Mouse (Mus musculus) CH12F3 (cell line): ENCODE data around the gene Bnipl.

ENCODE experiments used
- in situ Hi-C: fragments of 300-500 bp; cut with MboI; formaldehyde crosslinking; loops from 2 replicates; pipeline ENCODE4 v1.14.3; 2020; ENCODE audit warnings: low sequenced_read_pairs

Gene Bnipl

DNA sequence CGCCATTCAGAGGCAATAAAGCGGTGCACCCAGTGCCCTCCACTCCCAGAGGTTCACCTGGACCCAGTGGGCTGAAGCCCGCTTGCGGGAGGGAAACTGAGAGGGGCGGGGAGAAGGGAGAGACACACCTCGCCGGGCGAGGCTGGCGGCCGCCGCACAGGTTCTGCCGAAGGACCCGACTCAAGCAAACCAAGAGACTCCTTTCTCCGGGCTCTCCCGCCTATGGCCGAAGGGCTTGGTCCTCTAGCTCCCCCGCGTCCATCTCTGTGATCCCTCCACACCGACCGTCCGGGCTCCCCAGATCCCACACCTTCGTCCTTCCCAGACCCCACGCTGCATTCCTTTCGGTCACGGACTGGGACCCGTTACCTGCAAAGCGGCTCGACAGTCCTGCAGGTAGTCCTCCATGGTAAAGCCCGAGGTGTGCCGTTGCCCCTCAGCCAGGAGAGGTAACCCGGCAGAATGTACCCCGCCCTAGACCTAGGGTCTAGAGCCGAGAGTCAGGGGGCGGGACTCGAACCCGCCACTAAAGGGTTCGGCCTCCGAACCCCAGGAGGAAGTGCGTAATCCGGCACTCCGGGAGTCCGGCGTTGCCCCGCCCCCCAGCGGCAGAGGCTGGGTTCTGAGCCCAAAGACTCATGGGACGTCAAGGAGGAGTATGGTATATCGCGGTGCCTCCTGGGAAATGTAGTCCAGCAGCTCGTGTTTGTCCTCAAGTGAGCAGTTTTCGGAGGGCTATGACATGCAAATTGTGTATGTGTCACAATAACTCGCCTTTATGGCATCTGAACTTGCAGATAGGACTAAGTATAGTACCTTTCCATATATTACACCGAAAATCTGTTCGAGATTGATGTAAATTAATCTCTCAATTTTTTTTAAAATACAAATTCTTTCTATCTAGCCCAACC is 30.5 kb upstream of the Bnipl start, which contains the start of the genes Mindy1 and Prune1:
Gene Mindy1 (plus strand): TSS at position 130 of the 911 bp plus-strand sequence.
Gene Prune1 (minus strand): TSS at position 861 of the 911 bp plus-strand sequence.
- in situ Hi-C loops = no loop called here

DNA sequence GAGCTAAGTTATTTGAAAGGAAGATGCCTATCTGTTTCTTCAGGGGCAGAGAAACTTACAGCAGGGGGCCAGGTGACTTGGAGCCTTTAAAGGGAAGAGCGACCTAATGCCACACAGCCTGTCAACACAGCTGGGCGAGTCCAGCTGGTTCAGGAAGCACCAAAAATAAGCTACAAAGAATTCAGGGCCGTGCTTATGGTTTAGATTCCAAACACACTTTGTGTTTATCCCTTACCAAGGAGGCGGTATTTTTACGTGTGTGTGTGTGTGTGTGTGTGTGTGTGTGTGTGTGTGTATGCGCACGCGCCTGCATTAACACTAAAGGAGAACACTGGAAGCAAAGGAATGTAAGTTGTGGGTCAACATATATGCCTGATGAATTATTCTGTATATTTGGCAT is 29.8 kb upstream of the Bnipl start:
- in situ Hi-C loops = no loop called here

DNA sequence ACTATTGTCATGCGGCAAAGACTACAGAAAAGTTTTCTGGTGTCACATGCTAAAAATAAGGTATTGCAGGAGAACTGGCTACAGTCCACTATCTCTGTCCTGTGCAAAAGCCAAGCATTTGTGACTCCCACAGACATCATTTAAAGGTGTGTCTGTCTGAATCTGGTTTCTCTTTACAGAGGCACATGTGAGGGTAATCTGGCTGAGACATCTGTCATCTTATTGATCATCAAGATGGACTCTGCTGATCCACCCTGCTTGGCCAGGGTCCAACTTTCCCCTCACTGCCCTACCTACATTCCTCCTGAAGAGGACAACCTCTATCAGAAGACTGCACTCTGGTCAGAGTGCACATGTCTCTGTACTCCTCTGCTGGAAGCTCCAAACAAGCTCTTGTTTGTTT is 26.2 kb upstream of the Bnipl start:
- in situ Hi-C loops = no loop called here

GRCm38 (mm10) chr3:95276428-95276934 is 25.5 kb upstream of the Bnipl start:
- in situ Hi-C loops = no loop called here

DNA sequence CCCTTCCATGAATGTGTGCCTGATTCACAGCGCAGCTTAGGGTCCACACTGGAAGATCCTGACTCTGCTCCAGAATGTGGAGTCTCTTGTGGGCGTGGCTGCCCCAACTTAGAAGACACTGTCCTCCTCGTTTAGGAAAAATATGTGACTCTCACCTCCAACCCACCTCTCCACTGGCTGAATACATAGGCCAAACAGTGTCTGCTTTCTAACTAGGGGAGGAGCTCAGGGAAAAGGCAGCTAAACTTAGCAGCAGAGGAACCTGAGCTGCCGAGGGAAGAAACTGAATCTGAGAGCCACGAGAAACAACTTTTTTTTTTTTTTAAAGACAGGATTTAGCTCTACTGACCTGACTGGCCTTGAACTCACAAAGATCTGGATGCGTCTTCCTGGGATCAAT is 24.2 kb upstream of the Bnipl start:
- in situ Hi-C loops = no loop called here

- in situ Hi-C loops = no loop called here
These were observed 23.5 kb upstream of the Bnipl start for GRCm38 (mm10) chr3:95274453-95274852.

- in situ Hi-C loops = no loop called here
These were observed 22.5 kb upstream of the Bnipl start for GRCm38 (mm10) chr3:95273471-95273870.

DNA sequence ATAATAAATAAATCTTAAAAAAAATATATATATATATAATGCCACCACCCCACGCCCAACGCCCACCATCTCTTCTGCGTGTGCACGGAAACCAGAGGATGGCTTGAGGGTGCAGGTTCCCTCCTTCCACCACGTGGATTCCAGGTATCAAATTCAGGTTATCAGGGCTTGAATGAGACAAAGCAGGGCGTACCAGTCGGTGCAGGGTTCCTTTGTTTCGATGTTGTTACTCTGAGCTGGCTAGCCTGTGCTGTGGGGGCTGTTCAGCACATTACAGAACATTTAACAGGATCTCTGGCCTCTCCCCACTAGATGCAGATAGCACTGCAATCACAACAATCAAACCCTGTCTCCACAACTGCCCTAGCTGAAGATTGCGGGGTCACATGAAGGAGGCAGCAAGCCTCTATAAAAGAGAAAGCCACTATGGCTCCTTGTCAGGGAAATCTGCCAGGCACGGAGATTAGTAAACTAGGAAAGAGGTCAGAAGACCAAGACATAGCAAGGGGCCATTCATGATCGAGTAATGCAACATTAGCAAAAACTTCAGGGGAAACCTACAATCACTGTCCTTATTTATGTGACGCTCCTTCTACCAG is 19.9 kb upstream of the Bnipl start:
- in situ Hi-C loops = no loop called here

DNA sequence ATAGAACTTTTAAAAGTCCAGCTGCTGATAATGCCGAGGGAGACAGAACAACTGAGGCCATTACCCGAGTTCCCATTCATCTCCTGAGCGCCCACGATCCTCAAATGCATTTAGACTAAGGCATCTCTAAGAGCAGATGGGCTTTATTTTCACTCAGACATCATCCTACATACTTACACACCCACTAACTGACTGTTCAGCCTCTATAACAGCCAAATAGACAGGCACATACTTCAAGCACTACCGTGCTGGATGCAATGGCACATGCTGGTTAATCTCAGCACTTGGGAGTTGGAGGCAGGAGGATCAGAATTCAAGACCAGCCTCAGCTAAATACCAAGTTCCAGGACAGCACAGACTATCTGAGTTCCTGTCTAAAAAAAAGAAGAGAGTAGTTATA is 18.8 kb upstream of the Bnipl start:
- in situ Hi-C loops = loop anchor here (10.0 kb wide), 1 partner anchor 125 kb away; the partner anchor contains the start of gene Tnfaip8l2

DNA sequence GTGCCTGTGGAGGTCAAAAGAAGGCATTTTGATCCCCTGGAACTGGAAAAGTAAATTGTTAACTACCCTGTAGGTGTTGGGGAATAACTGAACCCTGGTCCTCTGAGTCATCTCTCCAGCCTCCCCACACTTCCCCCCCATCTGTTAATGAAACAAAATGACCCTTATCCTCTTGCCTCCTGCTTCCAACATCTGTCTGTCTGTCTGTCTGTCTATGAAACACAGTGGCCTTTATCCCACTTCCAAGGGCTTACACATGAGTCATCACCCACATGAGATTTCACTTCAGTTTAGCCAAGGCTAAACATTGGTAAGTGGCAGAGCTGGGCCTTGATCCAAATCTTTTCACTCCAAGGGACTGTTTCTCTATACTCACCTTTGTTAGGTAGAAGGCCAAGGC is 16.9 kb upstream of the Bnipl start:
- in situ Hi-C loops = loop anchor here (10.0 kb wide), 1 partner anchor 123 kb away; the partner anchor contains the start of gene Tnfaip8l2

GRCm38 (mm10) chr3:95266052-95266451 is 15.1 kb upstream of the Bnipl start:
- in situ Hi-C loops = loop anchor here (10.0 kb wide), 1 partner anchor 121 kb away; the partner anchor contains the start of gene Tnfaip8l2

GRCm38 (mm10) chr3:95264724-95265123 is 13.7 kb upstream of the Bnipl start:
- in situ Hi-C loops = loop anchor here (10.0 kb wide), 1 partner anchor 120 kb away; the partner anchor contains the start of gene Tnfaip8l2

GRCm38 (mm10) chr3:95263089-95263739 is 12.2 kb upstream of the Bnipl start:
- in situ Hi-C loops = loop anchor here (10.0 kb wide), 1 partner anchor 118 kb away; the partner anchor contains the start of gene Tnfaip8l2

DNA sequence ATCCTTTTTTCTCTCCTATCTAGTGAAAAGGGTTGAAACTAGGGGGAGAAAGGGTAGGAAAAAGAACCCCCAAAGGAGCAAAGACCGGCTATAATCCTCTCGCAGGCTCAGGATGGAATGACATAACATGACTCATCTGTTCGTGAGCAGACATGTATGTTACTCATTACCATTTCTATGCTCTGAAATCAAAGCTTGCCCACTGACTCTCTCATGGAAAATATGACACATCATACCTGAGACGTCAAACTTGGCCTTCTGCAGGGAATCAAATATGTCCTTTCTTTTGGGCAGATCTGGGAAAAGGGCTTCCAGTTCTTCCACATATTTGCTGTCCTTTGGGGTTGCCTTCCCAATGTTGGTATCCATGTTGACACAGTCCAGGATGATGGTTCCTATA is 11.0 kb upstream of the Bnipl start:
- in situ Hi-C loops = loop anchor here (10.0 kb wide), 1 partner anchor 117 kb away; the partner anchor contains the start of gene Tnfaip8l2

DNA sequence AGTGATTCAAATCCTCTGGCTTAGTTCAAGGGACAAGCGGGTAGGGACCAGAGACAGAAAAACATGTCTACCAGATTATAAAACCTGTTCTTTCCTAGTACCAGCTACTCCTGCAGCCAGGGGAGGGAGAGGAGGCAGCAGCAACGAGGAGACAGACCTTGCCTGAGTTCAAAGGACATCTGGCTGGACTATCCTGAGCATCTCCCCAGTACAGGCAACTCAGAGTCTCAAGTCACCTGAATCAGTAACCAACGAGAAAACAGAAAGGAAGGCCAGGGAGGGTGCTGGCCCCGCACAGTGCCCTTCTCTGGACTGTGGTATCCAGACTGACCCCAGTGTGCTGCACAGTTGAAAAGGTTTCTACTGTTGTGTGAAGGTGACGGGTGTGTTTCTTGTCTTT is 5.9 kb upstream of the Bnipl start:
- in situ Hi-C loops = no loop called here

DNA sequence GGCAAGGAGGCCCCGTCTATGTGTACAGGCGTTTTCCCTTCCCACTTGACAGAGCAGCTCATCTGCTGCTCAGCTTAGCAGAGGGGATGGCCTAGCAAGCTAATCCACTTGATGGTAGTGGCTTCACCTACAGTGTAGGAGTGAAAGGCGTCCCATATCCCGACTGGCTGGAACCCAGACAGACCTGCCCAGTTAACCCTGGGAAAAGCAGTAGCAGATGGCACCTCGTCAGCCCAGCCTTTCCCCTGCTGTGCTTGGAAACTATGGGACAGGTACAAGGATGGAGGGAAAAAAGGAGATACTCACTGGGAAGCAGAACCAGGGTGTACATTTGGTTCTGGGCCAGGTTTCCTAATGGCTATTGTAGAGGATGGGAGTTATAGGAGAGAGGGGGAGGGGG is 632 bp downstream of the Bnipl start:
- in situ Hi-C loops = no loop called here

DNA sequence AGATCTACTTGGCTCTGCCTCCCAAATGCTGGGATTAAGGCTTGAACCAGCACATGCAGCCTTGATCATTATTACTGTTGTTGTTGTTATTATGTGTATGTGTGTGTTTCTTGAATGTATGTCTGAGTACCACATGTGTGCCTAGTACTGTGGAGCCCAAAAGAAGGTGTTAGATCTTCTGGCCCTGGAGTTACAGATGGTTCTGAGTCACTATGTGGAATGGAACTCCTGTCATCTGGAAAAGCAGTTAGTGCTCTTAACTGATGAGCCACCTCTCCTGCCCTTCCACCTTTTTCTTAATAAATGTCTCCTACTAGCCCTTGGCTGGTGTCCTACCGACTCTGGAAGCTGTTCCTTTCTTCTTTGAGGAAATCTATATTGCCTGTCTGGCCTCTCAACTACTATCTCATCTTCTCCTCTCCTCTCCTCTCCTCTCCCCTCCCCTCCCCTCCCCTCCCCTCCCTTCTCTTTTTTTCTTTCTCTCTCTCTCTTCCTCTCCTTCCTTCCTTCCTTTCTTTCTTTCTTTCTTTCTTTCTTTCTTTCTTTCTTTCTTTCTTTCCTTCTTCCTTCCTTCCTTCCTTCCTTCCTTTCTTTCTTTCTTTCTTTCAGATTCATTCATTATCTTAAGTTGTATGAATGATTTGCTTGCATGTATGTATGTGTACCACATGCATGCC is 3.2 kb downstream of the Bnipl start:
- in situ Hi-C loops = no loop called here

DNA sequence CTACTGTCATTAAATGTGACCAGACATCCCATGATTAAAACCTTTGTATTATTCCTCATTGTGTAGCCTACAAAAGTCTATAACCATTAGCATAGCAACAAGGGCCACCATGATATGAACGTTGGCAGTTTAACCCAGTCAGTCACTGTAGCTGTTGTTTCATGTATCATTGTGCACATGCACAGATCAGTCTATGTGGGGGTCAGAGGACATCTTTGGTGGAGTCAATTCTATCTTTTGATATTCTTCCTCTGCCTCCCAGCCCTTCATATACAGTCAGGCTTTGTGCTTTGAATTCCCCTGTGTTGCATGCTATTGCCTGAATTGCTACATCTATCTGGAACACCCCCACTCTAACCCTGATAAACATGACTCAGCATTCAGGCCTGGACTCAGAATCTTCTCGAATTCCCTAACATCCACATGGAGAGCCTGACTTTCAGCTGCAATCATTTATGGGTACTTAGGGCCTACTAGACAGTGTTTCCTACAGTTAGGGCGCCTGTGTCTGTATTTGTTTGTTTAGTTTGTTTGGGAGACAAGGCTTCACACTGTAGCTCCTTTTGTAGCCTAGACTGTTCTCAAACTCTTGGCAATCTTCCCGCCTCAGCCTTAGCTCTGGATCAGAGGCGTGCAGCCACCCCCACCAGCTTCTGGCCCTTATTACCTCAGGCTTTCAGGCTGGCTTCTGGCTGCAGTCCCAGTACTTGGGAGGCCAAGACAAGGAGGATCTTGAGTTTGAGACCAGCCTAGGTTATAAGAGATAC is 4.3 kb downstream of the Bnipl start:
- in situ Hi-C loops = no loop called here

GRCm38 (mm10) chr3:95243086-95243485 is 7.9 kb downstream of the Bnipl start:
- in situ Hi-C loops = no loop called here

GRCm38 (mm10) chr3:95241498-95241897 is 9.5 kb downstream of the Bnipl start, which contains the start of gene Gm128:
Gm128 (minus strand) TSS chr3:95241598.
- in situ Hi-C loops = no loop called here
